Mouse (Mus musculus) limb, embryonic 12.5 days (tissue): ENCODE results near the gene Fam69b. TPM values are rescaled to one million over a fixed set of nuclear protein-coding genes. Genes with fewer than 3 reads are reported as not detected.

Source experiments
- ATAC-seq: fragments of 200-750 bp; cut with Nextera tagmentation; 2 replicates; pipeline ENCODE4 v1.8.0; 2017; ENCODE audit warnings: low read depth, moderate TSS enrichment; ENCODE audit not compliant: insufficient number of reproducible peaks, insufficient read depth, low FRiP score, low TSS enrichment
- H3K27ac ChIP-seq: fragments of 300-500 bp; sonication (generic); 2 replicates; pipeline ENCODE4 v1.5.1; 2016; ENCODE audit warnings: mild to moderate bottlenecking, moderate library complexity
- H3K27me3 ChIP-seq: fragments of 300-500 bp; sonication (generic); 2 replicates; pipeline ENCODE4 v1.6.1; 2016; ENCODE audit warnings: mild to moderate bottlenecking, moderate library complexity
- H3K36me3 ChIP-seq: fragments of 300-500 bp; sonication (generic); 2 replicates; pipeline ENCODE4 v1.6.1; 2016; ENCODE audit warnings: mild to moderate bottlenecking, moderate library complexity
- H3K4me1 ChIP-seq: fragments of 300-500 bp; sonication (generic); replicated peaks from 2 replicates; pipeline ENCODE4 v1.6.1; 2016
- H3K4me2 ChIP-seq: fragments of 300-500 bp; sonication (generic); 2 replicates; pipeline ENCODE4 v1.6.1; 2016; ENCODE audit warnings: mild to moderate bottlenecking, moderate library complexity
- H3K4me3 ChIP-seq: fragments of 300-500 bp; sonication (generic); replicated peaks from 2 replicates; pipeline ENCODE4 v1.5.1; 2016; ENCODE audit warnings: mild to moderate bottlenecking
- H3K9ac ChIP-seq: fragments of 300-500 bp; sonication (generic); replicated peaks from 2 replicates; pipeline ENCODE4 v1.6.1; 2016; ENCODE audit warnings: mild to moderate bottlenecking, moderate library complexity
- H3K9me3 ChIP-seq: fragments of 300-500 bp; sonication (generic); 2 replicates; pipeline ENCODE4 v1.6.1; 2016; ENCODE audit warnings: mild to moderate bottlenecking, moderate library complexity
- WGBS: fragments of 180-500 bp; shearing (Covaris S2); methylation state at CpG from one replicate; pipeline ENCODE4 v1.1.7; 2016; 5-methylcytosine and 5-hydroxymethylcytosine counted together
- polyA plus RNA-seq: library from polyadenylated mRNA; unstranded; fragments of >200 nt; fragmentation: Nextera tagmentation; extraction: Ambion mirVana; gene quantifications from 2 replicates; pipeline ENCODE4 v1.2.1, GENCODE M21; 2016

Gene Fam69b
- polyA plus RNA-seq, 1 experiment from 2014 or later: 66.3 TPM

DNA sequence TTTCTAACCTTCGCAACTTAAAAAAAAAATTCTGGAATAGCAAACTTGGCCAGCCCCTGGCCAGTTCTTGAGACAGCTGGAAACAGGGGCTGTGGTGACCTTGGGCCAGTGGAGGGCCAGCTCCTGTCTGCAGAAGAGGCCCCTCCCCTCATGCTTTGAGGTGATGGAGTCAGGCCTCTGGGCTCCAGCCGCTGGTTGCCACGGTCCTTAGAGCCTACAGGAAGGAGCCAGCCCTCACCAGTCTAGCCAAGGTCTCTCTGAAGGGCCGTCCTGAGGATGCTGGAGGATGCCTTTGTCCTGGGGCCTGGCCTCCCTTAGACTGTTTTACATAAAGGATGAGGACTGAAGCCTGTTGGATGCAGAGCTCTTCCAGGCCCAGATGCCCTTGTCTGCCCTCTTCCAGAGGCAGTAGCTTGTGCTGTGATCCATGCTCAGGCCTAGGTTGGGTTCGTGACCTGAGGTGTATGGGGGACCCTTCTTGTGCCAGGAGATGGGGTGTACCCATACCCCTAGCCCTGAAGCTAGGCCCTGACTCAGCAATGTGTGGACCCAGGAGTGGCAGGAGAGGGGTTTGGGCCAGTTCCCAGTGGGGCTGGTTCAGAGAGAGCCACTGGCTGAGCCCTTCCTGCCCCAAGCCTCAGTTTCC, 658 bp downstream of the Fam69b start:
- Histone ChIP-seq H3K9me3 (no peaks in the 10 kb centered on the region), H3K27ac (peak overlapping the region; percentile 36; the same call in 1 of the 2 replicates), H3K4me1 (peaks cover 41% of the 10 kb centered on the region), H3K27me3 (no peaks in the 10 kb centered on the region), H3K36me3 (peaks cover 19% of the 10 kb centered on the region; the same call in 1 of the 2 replicates), H3K4me2 (peak overlapping the region; percentile 88), H3K4me3 (peak overlapping the region; percentile 78), H3K9ac (peak overlapping the region; percentile 94)
- 22% methylated on average over 5 of the region's 5 CpGs for WGBS
- ATAC-seq: peak; percentile 54

DNA sequence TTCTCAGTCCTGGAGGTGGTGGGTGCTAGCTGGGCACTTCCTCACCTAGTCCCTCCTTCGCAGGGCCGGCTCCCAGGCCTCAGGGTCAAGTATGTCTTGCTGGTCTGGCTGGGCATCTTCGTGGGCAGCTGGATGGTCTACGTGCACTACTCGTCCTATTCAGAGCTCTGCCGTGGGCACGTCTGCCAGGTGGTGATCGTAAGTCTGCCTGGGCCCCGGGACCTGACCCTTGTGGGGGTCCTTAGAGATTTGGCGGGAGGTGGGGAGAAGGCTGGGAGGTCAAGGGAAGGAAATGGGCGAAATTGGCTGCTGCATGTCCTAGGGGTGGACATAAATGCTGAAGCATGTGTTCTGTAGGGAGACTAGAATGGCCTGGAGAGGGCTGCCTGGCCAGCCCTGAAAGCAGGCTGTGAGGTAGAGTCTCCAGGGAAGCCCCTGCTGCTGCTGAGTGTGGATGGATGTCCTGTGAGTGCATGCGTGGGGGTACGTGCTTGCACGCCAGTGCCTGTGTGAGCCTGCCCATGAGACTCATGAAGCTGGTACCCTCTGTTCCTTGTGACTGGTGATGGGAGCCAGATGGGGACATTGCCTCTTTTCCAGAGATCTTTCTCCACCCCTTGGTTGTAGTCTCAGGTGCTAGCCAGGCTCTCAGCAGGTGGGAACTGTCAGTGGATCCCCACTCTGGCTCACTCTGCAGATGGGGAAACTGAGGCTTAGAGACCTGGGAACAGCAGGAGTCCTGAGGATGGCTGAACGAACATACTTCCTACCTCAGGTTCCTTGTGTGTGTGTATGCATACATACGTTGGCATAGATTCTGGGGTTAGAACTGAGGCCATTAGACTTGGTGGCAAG, 4.5 kb downstream of the Fam69b start:
- 77% methylated on average over 16 of the region's 16 CpGs for WGBS
- ATAC-seq: no peak
- Histone ChIP-seq H3K9me3 (no peaks in the 10 kb centered on the region), H3K27me3 (no peaks in the 10 kb centered on the region), H3K4me3 (no peak overlapping the region), H3K4me1 (peaks cover 42% of the 10 kb centered on the region), H3K9ac (no peak overlapping the region; the same call in 1 of the 2 replicates), H3K4me2 (no peak overlapping the region), H3K36me3 (peaks cover 57% of the 10 kb centered on the region), H3K27ac (0 out of 2 replicates have a peak overlapping the region, but pooled peaks have one; percentile 35)

DNA sequence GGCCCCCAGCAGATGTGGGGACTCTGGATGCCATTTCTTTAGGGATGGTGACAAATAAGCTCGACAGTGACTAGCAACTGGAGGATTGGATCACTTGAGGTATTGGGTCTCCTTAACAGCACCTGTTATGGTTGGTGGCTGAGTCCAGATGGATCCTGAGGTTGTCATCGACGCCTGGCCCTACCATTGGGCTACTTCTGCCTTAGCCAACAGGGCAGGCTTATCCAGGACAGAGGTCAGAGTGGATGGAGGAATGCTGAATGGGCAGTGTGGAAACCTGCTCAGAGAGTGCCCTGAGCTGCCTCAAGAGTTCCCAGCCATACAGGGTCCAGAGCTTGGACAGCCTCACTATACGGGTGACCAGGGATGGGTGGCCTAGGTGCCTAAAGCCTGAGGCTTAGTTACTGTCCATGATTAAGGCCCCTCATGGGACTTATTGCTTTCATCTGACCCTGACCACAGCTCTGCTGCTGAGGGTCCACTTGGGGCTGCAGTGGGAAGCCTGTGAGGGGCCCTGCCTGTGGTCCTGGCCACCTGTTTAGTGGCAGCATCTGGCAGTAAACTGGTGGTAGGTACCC, 5.8 kb downstream of the Fam69b start:
- H3K27ac ChIP-seq: 0 out of 2 replicates have a peak overlapping the region, but pooled peaks have one; percentile 12
- H3K4me1 ChIP-seq: peaks cover 51% of the 10 kb centered on the region
- no peak overlapping the region for H3K4me2 ChIP-seq
- H3K4me3 ChIP-seq: no peak overlapping the region
- WGBS: 76% methylated on average over 4 of the region's 4 CpGs
- ATAC-seq: no peak
- no peaks in the 10 kb centered on the region for H3K9me3 ChIP-seq
- no peak overlapping the region for H3K9ac ChIP-seq
- no peaks in the 10 kb centered on the region for H3K27me3 ChIP-seq
- peaks cover 70% of the 10 kb centered on the region for H3K36me3 ChIP-seq

GRCm38 (mm10) chr2:26634629-26635488, 6.6 kb downstream of the Fam69b start:
- Histone ChIP-seq H3K4me1 (peaks cover 45% of the 10 kb centered on the region), H3K4me2 (no peak overlapping the region), H3K27ac (peak overlapping the region; percentile 12; the same call in 1 of the 2 replicates), H3K4me3 (no peak overlapping the region), H3K36me3 (peaks cover 70% of the 10 kb centered on the region), H3K9ac (0 out of 2 replicates have a peak overlapping the region, but pooled peaks have one; percentile 18), H3K27me3 (no peaks in the 10 kb centered on the region), H3K9me3 (no peaks in the 10 kb centered on the region)
- no peak for ATAC-seq
- WGBS: 57% methylated on average over 12 of the region's 12 CpGs

DNA sequence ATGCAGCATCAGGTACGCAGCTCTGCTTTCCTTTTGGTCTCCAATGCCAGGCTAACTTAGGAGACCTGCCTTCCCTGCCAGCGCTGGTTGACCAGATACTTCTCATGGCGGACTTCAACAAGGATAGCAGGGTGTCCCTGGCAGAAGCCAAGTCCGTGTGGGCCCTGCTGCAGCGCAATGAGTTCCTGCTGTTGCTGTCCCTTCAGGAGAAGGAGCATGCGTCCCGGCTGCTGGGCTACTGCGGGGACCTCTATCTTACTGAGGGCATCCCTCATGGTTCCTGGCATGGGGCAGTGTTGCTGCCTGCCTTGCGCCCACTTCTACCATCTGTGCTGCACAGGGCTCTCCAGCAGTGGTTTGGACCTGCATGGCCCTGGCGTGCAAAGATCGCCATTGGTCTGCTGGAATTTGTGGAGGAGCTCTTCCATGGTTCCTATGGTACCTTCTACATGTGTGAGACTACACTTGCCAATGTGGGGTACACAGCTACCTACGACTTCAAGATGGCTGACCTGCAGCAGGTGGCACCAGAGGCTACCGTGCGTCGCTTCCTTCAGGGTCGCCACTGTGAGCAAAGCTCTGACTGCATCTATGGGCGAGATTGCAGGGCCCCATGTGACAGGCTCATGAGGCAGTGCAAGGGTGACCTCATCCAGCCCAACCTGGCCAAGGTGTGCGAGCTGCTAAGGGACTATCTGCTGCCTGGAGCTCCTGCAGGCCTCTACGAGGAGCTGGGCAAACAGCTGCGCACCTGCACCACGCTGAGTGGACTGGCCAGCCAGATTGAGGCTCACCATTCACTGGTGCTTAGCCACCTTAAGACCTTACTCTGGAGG, 7.5 kb downstream of the Fam69b start:
- Histone ChIP-seq H3K27ac (peak overlapping the region; percentile 29), H3K9me3 (no peaks in the 10 kb centered on the region), H3K4me2 (no peak overlapping the region), H3K36me3 (peaks cover 70% of the 10 kb centered on the region), H3K4me1 (peaks cover 41% of the 10 kb centered on the region), H3K9ac (0 out of 2 replicates have a peak overlapping the region, but pooled peaks have one; percentile 18), H3K27me3 (no peaks in the 10 kb centered on the region), H3K4me3 (no peak overlapping the region)
- WGBS: 74% methylated on average over 21 of the region's 21 CpGs
- no peak for ATAC-seq

DNA sequence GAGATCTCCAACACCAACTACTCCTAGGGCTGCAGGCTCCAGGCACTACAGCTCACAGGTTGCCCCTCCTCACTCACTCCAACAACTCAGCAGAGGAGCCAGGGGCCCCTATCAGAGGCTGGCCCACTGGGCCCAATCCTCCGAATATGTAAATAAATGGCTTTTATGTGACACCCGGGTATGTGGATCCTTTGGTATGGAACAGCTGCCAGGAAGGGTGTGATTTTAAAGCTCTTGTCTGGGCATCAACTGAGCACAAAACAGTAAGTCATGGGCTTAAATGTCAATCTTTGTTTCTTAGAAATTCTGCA, 8.0 kb downstream of the Fam69b start:
- H3K4me3 ChIP-seq: no peak overlapping the region
- H3K4me1 ChIP-seq: peaks cover 36% of the 10 kb centered on the region
- no peak overlapping the region for H3K27ac ChIP-seq
- H3K4me2 ChIP-seq: no peak overlapping the region
- peaks cover 70% of the 10 kb centered on the region for H3K36me3 ChIP-seq
- H3K9me3 ChIP-seq: no peaks in the 10 kb centered on the region
- no peak for ATAC-seq
- H3K9ac ChIP-seq: no peak overlapping the region
- H3K27me3 ChIP-seq: no peaks in the 10 kb centered on the region
- WGBS: 54% methylated on average over 2 of the region's 2 CpGs

- Histone ChIP-seq H3K4me3 (no peak overlapping the region), H3K27ac (no peak overlapping the region), H3K4me2 (peak overlapping the region; percentile 85; the same call in 1 of the 2 replicates), H3K36me3 (peaks cover 63% of the 10 kb centered on the region), H3K27me3 (no peaks in the 10 kb centered on the region), H3K9ac (no peak overlapping the region), H3K4me1 (peaks cover 32% of the 10 kb centered on the region), H3K9me3 (no peaks in the 10 kb centered on the region)
- 81% methylated on average over 4 of the region's 4 CpGs for WGBS
- no peak for ATAC-seq
Observed at GRCm38 (mm10) chr2:26637316-26637932, 9.2 kb downstream of the Fam69b start.

DNA sequence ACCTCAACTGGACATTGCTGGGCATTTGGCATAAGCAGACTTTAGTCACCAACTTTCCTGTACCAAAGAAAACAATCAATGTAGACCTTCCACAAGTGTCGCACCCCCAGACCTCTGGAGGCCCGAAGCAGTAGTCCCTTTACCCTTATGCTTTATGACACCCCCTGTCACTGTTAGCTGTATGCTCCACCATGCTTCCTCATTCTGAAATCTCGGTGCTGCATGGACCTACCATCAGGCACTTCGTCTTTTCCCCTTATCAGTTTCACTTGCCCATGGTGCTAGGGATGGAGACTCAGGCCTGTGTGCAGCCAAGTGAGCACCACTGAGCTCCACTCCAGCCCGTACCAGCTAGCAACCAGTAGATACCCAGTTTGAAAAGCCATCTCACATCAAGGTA, 9.8 kb downstream of the Fam69b start:
- ATAC-seq: no peak
- Histone ChIP-seq H3K36me3 (peaks cover 58% of the 10 kb centered on the region), H3K4me2 (peak overlapping the region; percentile 85), H3K9ac (no peak overlapping the region), H3K4me3 (peak overlapping the region; percentile 95), H3K4me1 (peaks cover 26% of the 10 kb centered on the region), H3K9me3 (no peaks in the 10 kb centered on the region), H3K27ac (no peak overlapping the region), H3K27me3 (no peaks in the 10 kb centered on the region)
- 88% methylated on average over 5 of the region's 5 CpGs for WGBS

DNA sequence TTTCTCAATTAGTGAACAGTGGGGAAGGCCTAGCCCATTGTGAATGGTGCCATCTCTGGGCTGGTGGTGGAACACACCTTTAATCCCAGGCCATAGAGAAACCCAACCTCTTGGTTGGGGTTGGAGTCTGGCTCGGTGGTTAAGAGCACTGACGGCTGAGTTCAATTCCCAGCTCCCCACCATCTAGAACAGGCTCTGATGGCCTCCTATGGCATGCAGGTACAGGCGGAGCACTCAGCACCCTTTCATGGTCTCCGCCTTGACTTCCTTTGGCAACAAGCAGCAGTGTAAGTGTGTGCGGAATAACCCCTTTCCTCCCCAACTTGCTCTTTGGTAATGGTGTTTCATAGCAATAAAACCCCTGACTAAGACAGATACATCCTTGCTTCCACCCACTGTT, 10.3 kb downstream of the Fam69b start:
- 75% methylated on average over 5 of the region's 5 CpGs for WGBS
- peak overlapping the region; percentile 94 for H3K9ac ChIP-seq
- H3K9me3 ChIP-seq: no peaks in the 10 kb centered on the region
- peaks cover 25% of the 10 kb centered on the region for H3K4me1 ChIP-seq
- H3K27ac ChIP-seq: no peak overlapping the region; the same call in 1 of the 2 replicates
- no peaks in the 10 kb centered on the region for H3K27me3 ChIP-seq
- peaks cover 55% of the 10 kb centered on the region for H3K36me3 ChIP-seq
- ATAC-seq: no peak
- H3K4me3 ChIP-seq: peak overlapping the region; percentile 95
- H3K4me2 ChIP-seq: peak overlapping the region; percentile 85

DNA sequence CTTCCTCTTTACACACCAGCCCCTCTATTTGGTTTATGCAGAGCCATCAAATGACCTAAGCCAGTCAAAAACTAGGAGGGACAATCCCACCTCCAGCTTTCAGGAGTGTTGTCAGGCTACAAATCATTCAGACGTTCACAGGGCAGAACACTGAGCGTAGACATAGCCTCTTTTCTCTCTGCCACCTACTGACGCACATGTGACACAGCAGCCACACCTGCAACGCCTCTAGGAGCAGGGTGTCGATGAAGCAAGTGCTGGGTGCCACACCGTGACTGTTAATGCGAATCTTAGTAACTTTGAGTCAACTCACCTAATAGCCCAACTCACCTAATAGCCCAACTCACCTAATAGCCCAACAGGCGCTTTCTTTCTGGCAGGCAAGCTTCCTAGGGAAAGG, 10.8 kb downstream of the Fam69b start:
- Histone ChIP-seq H3K4me1 (peaks cover 25% of the 10 kb centered on the region), H3K4me3 (peak overlapping the region; percentile 95), H3K27me3 (no peaks in the 10 kb centered on the region), H3K4me2 (peak overlapping the region; percentile 85), H3K9me3 (no peaks in the 10 kb centered on the region), H3K27ac (no peak overlapping the region), H3K36me3 (peaks cover 50% of the 10 kb centered on the region), H3K9ac (peak overlapping the region; percentile 94)
- ATAC-seq: no peak
- 8% methylated on average over 8 of the region's 8 CpGs for WGBS
